Mouse (Mus musculus): ENCODE measurements at regions not wholly inside any gene's neighbourhood (a gene's known extent, or its start where the extent isn't known, plus 50 kb on each side); places are given as distances from the start of the nearest gene placed in this dataset.
A peak's percentile ranks its signal among the peaks of the same experiment; 100 is the strongest.
"Not testable (repeated sequence)": the region's sequence is repeated elsewhere in the genome, so short reads cannot be mapped to it uniquely, and the experiment has no call there.

DNA sequence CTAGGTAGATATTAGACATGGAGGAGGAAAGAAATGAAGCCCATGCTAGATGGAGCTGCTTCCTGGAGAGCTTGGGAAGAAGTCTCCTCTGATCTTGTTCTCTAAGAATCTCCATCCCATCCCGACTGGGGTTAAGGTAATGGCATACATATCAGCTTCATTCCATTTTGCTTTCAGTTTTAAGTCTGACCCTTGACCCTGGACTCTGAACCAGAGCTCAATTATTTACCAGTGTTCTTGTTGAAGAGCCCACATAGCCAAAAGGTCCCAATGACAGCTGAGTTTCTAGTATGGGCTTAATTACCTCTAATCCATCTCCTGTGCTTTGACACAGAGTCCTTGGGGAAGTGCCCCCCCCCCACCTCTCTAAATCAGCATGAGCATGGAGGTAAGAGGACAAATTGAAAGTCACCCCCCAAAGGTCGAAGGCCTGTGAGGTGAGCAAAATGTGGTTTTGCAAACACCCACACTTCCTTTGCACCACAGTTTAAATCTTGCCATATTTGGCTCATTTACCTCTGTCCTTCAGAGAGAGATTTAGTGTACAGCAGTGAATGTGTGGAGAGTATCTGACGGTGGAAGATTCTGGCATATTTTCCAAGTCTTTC lies 371.5 kb downstream of the Ets1 start:
- no peak for DNase-seq (ENCODE audit: low spot score)

DNA sequence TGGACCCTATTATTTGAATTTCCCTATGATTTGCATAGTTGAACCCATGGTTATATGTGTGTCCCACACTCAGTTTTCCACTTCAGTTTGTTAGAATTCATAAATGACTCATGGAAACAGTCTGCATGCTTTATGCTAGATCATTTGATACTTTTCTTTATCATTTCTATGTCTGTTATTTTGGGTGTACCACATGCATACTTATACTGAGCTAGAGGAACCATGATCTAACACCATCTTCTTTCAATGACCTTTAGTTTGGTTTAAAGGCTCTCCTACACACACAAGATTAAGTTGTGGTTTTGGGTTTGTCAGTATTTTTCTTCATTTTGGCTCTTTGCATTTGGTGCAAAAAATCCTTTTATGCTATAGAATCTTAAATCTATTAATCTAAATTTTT lies 375.2 kb downstream of the Ets1 start:
- no peak for DNase-seq (ENCODE audit: low spot score)

DNA sequence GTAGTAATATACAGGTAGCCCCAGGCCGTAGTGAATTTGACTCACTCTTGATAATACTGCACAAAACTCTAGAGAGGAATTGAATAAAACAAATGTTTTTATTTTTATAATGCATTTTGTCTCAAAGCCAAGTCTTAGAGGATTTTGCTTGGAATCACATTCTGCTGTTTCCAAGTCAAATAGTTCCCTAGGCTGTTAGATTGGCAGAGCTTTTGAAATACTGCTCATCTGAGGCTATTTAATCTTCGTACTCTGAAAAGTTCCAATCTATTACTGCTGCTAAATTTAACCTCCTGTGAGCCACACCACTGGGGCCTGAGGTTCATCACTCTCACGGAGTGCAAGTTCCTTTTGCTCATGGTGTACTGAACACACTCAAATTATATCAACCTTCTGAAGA lies 399.4 kb downstream of the Ets1 start:
- DNase-seq (ENCODE audit: low spot score): no peak

DNA sequence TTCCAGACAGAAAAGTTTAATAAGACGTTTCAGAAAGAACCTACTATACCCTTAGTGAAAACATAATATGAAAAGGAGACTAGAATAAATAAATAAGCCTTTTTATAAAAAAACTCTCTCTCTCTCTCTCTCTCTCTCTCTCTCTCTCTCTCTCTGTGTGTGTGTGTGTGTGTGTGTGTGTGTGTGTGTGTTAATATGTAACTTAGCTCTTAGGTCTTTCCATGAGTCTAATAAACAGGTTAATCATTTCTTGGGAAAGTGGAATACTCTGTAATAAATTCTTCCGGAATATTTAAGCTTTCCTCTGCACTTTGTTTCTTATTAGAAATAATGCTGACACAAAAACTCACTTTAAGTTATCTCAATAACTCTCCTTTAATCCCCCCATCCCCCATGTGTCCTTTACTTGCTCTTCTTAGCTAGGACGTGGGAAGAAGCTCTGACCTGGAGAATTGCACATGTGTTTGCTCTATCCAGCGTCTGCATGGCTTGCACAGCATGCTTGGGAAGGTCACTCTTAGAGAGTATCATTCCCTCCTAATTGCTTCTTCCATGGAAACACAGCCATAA lies 403.3 kb downstream of the Ets1 start:
- no peak for DNase-seq (ENCODE audit: low spot score)

DNA sequence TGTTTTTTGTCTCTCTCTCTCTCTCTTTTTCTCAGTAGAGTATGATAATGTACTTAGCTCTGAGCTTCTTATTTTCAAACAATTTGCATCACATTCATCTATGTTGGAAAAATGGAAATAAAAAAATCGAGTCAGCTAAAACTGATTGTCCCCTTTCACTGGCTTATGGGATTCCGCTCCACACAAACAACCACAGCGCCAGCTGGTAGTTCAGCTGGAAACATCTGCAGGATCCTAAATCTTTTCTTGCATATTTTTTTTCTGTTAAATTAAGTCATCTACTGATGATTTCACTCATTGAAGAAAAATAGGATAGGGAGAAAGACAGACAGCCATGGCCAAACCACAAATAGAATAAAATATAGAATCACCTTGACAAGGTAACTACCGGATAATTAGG lies 414.8 kb downstream of the Ets1 start:
- no peak for DNase-seq (ENCODE audit: low spot score)

DNA sequence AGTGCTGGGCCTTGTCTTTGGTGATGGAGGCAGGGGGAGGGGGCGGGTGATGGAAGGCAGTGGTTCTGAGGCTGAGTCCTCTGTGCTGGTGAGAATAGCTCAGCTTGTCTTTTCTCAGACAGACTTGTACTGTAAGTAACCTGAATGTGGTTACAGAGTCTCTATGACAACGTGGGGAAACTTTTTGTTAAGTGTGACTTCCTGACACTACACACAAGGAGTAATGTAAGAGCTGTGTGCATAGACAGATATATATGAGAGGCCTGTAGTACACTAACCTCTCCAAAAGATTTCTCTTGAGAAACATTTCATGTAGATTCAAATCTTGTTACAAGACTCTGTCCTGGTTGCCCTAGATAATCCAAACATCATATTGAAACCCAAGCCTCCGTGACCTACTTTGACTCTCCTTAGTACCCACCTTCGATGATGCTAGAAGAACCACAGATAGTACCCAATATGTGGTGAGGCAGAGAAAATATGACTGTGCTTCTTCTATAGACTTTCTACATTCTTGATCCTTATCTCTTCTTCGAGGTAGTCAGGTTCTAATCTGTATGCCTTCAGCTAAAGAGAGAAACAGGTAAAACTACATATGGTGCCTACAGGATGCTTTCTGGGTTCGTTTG lies 424.7 kb downstream of the Ets1 start:
- no peak for DNase-seq (ENCODE audit: low spot score)

DNA sequence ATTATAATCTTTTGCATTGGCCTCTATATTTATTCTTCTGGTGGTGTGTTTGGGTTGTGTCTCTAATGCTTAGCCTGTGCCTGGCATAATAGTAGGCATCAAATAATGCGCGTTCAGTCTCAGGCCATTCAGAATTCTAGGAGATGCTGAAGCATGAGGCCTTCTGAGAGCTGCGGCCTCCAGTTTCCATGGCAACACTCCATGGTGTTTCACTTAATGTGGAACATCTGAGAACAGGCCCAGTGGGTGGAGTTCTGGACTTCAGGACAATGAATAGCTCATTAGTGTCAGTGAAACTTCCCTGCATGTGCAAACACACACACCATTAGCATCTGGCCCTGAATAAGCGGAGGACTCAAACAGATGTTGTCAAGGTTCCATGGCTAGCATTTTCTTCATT lies 426.5 kb downstream of the Ets1 start:
- no peak for DNase-seq (ENCODE audit: low spot score)

DNA sequence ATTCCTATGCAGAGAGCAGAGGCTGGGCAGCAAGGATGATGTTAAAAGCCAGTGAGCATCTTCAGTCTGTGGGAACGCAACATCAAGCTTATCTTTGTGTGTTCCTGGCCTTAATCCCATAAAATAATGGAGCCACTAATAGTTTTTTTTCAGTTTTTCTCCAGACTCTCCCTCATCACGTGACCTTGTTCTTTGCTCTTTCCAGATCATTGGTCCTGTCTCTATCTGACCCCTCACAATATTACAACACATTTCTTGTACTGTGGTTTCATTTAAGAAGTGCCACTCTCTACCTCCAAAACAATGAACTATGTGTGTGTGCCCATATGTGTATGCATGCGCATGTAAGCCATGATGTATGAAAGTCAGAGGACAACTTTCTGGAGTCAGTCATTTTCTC lies 429.3 kb downstream of the Ets1 start:
- DNase-seq (ENCODE audit: low spot score): no peak

DNA sequence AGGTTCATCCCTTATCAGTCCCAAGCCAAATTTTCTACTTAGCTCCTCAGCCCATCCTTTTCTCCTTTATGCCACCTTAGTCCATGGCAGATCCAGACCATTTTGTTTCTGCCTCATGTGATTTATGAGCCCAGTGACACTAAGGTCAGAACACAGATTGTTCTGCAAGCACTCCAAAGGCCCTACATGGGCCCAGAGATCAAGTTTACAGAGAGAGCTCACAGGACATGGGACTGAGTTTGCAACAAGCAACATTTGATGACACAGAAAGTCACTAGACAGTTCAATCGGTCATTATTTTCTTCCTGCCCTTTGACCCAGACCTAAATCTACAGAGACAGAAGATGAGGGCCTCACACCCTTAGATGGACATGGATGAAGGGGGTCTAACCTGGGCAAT lies 431.5 kb downstream of the Ets1 start:
- no peak for DNase-seq (ENCODE audit: low spot score)

DNA sequence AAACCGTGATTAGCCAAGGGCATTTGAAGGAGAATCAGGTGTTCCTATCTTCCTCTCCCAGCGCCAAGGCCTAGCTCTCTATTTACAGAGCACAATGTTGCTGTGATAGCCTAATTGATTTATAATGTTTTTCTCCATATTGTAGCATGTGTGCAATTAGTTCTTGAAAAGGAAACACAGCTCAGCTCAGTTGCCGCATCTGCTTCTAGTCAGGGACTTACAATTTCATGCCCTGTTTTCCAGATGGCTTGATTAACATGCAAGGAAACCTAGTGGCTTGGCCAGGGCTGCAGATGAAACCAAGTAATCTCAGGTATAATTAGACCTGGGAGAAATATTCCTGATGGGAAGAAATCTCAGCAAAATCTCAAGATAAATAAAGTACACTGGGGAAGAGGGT lies 434.1 kb downstream of the Ets1 start:
- no peak for DNase-seq (ENCODE audit: low spot score)

DNA sequence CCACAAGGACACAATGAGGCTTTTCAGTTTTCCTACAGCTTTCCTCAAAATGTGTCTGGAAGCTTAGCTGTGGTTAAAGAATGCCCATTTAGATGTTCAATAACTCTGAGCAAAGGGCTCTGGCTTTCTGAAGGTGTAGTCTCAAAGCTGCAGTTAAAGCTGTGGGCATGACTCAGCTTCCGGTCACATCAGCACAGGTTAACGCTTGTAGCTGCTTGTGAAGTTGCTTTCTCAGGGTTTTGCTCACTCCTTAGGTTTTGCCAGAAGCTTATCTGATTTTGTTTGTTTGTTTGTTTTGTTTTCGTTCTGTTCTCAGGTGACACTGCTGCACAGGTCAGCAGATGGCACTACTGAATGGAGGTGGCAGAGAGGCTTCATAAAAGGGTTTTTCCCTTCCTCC lies 444.2 kb downstream of the Ets1 start:
- no peak for DNase-seq (ENCODE audit: low spot score)

DNA sequence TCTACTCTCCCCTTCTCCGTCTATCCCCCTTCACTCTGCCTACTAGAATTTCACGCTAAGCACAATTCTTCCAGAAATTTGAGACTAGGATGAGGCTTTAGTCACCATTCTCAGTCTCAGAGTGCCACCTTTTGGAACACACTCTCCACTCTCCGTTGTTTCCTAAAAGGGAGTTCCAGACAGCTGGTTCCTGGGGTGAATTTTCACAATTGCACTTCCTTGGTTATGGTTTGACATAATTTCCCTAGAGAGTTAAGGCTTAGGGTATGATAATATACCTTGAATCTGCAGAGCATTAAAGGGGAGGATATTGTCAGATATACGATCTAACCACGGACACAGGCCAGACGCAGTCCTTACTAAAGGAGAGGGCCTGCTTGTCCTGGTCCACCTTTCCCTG lies 444.8 kb downstream of the Ets1 start:
- DNase-seq (ENCODE audit: low spot score): no peak

DNA sequence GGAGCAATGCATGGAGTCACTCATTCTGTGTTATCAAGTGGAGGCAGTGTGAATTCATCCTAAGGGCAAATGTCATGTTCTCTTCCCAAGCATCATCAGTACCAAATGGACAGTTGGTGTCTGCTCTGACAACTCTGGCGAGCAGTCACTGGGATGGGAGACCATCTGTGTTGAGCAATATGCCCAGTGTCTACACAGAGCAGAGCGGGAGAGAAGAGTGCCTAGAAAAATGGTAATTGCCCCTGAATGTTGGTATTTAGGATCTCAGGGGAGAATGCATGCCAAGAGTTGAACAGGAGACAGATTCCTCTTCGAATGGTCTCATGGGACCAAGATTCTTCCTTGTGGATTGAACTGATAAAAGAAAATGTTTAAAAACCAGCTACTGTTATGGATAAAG lies 454.0 kb downstream of the Ets1 start:
- DNase-seq (ENCODE audit: low spot score): no peak

DNA sequence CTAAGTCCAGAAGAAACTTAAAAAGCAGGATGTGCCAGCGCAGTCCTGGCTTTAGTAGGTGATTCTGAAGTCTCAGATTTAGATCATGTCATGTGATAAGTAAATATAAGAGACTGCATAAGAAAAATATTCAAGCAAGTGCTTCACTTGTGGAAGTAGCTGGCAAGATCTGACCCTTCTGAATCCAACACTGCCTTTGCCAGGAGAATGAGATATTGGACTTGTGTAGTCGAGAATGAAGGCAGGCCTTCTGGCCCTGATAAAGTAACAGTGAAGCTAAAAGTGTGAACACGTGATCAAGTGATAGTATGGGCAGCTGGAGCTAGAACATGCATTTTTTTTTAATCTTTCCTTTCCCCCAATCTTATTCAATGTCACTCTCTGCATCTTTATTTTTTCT lies 455.6 kb downstream of the Ets1 start:
- DNase-seq (ENCODE audit: low spot score): no peak

DNA sequence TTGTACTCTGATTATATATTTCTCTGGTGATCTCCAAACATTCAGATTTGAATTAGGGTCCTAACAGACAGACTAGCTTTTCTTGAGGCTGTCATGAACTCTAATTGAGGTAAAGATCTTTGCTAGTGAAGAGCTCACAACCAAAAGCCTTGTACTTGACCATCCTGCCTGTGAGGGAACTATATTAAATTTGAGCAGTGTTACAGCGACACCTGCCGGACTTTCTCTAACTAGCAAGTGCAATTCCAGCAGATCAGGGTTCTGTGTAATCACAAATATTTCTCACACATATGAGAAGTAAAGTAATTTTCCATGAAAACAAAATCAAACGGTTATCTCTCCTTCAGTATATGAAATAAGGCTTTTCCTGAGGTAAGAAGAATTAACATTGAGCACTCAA lies 459.6 kb downstream of the Ets1 start:
- peak; percentile 43 for DNase-seq (ENCODE audit: low spot score)

DNA sequence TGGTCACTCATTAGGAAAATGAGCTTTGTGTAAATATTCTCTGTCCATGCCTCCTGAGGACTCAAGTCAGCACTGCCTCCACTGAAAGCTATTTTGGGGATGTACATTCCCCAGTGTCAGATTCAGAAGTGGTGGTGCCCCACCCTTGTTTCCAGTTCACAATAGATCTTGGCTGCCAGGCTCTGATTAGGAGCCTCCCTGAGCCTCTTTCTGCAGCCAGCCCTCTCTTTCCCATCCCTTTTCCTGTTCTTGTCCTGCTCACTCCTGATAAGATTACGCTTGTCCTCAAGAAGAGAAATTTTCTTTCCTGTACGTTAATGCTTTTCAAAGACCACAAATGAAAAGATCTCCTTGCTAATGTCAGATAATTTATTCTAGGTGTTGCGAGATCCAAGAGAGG lies 465.2 kb downstream of the Ets1 start:
- DNase-seq (ENCODE audit: low spot score): no peak

DNA sequence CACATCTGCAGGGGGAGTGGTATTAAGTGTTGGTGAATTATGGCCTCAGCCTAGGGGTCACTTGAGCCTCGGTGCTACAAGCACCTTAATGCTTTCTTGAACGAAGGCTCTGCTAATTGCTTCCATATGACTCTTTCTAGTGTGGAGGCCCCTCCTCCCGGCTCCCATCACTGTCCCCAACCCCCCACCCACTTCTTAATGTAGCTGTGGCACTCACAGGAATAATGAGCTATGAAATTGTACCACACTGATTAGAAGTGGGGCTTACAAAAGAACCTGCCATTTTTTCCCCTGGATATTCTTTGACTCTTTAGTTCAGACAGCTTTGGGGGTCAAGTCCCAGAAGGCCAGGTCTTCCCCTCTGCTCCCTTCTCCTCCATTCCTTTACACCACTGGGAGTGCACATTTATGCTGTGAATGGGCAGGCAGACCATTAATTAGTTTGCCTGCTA lies 468.6 kb downstream of the Ets1 start:
- no peak for DNase-seq (ENCODE audit: low spot score)

DNA sequence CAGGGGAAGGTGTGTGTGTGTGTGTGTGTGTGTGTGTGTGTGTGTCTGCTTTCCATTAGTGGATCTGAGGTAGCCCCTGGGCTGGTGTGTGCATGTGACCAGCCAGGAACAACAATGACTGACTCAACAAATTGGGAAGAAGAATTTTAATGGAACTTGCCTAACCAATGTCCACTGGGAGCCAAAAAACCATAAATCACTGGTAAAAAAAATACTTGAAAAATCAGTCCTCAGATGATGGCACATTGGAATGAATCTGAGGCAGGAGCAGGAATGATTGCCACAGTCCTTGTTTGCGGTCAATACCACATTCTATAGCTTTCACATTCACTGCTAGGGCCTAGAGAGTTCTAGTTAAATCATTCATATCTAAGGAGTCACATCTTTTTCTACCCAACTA lies 487.8 kb downstream of the Ets1 start:
- DNase-seq (ENCODE audit: low spot score): no peak

DNA sequence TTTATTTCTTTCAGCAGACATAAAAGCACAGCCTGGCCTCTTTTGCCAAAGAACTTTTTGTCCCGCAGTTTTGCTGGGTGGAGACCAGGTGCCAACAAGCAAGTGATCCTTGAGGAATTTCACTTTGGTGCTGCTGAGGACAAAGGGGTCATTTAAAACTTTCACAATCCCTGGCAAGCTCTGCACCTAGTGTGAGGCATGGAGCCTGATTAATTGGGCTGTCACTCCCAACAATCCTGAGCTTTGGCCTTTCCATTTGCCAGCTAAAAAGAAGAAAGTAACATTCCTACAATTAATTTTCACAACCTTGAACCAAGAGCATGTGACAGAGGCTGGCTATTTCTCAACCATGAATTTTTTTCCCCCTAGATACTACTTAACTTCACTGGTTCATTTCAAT lies 516.2 kb downstream of the Ets1 start:
- DNase-seq (ENCODE audit: low spot score): no peak

DNA sequence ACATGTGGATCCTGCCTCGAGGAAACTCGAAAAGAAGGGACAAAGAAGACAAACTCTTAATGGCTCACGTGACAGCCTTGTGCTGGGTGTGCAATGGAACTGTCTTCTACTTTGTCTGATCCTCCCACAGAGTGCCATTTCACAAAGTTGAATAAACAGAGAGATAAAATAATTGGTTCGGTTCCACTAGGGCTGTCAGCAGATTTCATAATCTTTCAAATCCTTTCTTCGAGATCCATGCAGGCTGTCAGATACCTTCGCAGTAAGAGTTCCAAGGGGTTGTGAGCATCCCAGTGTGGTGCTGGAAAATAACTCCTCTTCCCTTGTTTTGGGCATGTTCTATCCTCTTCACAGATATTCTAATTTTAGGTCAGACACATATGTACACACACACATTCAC lies 532.1 kb downstream of the Ets1 start:
- no peak for DNase-seq (ENCODE audit: low spot score)

DNA sequence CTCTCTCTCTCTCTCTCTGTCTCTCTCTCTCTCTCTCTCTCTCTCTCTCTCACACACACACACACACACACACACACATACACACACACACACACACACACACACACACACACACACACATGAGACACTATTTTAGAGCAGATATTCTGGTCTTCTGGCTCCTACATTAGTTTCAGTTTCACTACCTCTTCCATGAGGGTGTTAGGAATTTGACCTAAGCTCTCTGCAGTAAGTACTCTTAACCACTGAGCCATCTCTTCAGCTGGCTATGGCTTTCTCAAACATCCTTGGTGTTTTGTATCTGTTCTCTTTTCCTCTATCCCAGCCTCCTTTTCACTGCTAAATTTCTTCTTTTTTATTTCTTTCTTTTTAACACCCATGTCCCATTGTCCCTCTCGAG lies 533.1 kb downstream of the Ets1 start:
- DNase-seq (ENCODE audit: low spot score): not testable (repeated sequence)

DNA sequence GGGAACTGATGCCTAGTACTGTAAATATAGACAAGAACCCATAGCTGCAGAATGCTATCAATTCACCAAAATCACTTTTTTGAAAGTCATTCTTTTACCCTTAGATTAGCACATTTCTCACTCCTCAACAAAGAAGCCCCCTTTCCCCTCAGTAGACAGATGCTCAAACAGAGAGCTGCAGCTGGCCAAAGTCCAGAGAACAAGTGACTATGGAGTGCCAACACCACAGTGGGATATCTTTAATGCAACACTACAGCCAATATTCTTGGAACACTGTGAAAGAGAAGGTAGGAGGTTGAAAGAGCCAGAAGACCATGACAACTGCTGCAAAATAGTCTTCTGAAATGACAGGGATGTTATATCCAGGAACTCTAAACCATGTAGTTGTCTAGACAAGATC lies 544.0 kb downstream of the Ets1 start:
- DNase-seq (ENCODE audit: low spot score): no peak

DNA sequence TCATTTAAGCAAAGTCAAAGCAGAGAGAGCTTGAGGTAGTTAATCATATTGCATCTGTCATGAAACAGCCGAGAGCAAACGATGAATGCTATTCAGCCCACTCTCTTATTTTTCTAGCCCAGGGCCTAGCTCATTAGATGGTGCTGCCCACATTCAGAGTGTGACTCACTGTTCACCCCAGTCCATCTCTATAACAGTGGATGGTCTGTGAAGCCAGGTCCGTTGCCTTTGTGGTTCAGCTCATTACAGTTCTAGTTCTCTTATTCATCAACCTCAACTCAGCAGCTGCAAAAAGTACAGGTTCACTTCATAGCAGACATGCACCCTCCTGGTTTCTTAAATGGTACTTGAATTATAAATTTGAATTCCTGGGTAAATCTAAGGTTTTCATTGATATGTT lies 551.2 kb downstream of the Ets1 start:
- no peak for DNase-seq (ENCODE audit: low spot score)

DNA sequence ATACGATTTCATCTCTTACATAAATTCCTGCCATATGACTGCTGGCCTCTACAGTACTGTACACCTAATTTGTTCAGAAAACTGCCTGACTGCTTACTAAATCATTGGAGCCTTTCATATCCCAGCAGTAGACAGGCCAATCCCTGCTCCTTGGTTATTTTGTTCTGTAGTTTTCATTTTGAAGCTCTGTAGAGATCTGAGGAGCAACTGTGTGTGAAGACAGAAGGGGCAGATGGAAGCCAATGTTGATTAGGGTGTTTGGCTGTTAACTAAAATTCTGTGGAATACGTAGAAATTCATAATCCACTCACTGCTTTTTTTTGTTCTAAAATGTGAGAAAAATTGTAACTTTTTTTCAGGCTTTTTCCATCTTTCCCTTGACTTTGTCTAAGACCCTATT lies 573.1 kb downstream of the Ets1 start:
- no peak for DNase-seq (ENCODE audit: low spot score)

Measured in ovary, postnatal 36 days (tissue).